Mouse (Mus musculus): Measurements from ENCODE around the gene Hsd3b1. TPM values are rescaled to one million over a fixed set of nuclear protein-coding genes. Genes with fewer than 3 reads are reported as not detected.

Gene Hsd3b1
- 189 and 221 TPM in 2 replicates for polyA plus RNA-seq (2012; rRNA removed)

GRCm38 (mm10) chr3:98859576-98859975 is at the start of gene Hsd3b1:
TSS of gene Hsd3b1 (minus strand) at chr3:98859794.

GRCm38 (mm10) chr3:98893057-98893772 is 33.6 kb upstream of the Hsd3b1 start, which contains the start of gene Hao2:
TSS of gene Hao2 (minus strand) at chr3:98893239.

GRCm38 (mm10) chr3:98814101-98814670 is 45.4 kb downstream of the Hsd3b1 start, which contains the start of gene Hsd3b6:
TSS of gene Hsd3b6 (minus strand) at chr3:98814443.

Other genes starting within 250 kb of the Hsd3b1 start
- 0.82 and 1.1 TPM in 2 replicates for gene Hsd3b5, start 229.5 kb downstream of the Hsd3b1 start, polyA plus RNA-seq (2012; rRNA removed)
- 3.1 and 4.0 TPM in 2 replicates for gene Hsd3b2, start 135.3 kb downstream of the Hsd3b1 start, polyA plus RNA-seq (2012; rRNA removed)
- gene Hsd3b3, start 96.7 kb downstream of the Hsd3b1 start, polyA plus RNA-seq (2012; rRNA removed), result 142 and 179 TPM in 2 replicates
- 23.1 and 43.7 TPM in 2 replicates for gene Hsd3b6, start 45.4 kb downstream of the Hsd3b1 start, polyA plus RNA-seq (2012; rRNA removed)
- 31.8 and 35.4 TPM in 2 replicates for gene Hao2, start 33.4 kb upstream of the Hsd3b1 start, polyA plus RNA-seq (2012; rRNA removed)

Data from liver, embryonic 18 days (tissue).